Mouse (Mus musculus): ENCODE results near the gene Gm9376.

GRCm38 (mm10) chr14:118226471-118227155 is 40.1 kb upstream of the Gm9376 start:
- no peak for TF ChIP-seq HCFC1 (IDR thresholded peaks at IDR 0.05; ENCODE audit: borderline replicate concordance, insufficient read depth, low read length)
- no peak for TF ChIP-seq CHD2 (IDR thresholded peaks at IDR 0.05; ENCODE audit: low read depth, low read length)
- TF ChIP-seq ZC3H11A (IDR thresholded peaks at IDR 0.05; ENCODE audit: borderline replicate concordance, low read depth, low read length), result no peak
- no peak for TF ChIP-seq ZNF384 (IDR thresholded peaks at IDR 0.05; ENCODE audit: low read depth, low read length)

All from ES-E14 (cell line).